Mouse (Mus musculus) adipose tissue, adult 10 weeks (tissue): Measurements from ENCODE around the gene Kif2c. TPM values are rescaled to one million over a fixed set of nuclear protein-coding genes. Genes with fewer than 3 reads are reported as not detected.

Experiments used
- polyA plus RNA-seq: library from polyadenylated mRNA; stranded (reverse); fragments of 350-450 nt; fragmentation: Illumina TruSeq; extraction: RNeasy Lipid Tissue Mini Kit (QIAGEN cat#74804); gene quantifications from one replicate; pipeline ENCODE4 v1.2.3, GENCODE M21; 2014; ENCODE audit warnings: low read depth, low replicate concordance

Kif2c gene
- 6.8 TPM for polyA plus RNA-seq

GRCm38 (mm10) chr4:117181863-117182758 is at the start of gene Kif2c:
Gene Kif2c (minus strand): TSS chr4:117182639.

GRCm38 (mm10) chr4:117155792-117156355 is 26.6 kb downstream of the Kif2c start, which contains the start of gene Rps8:
Gene Rps8 (minus strand): TSS chr4:117156243.

GRCm38 (mm10) chr4:117133817-117134600 is 48.4 kb downstream of the Kif2c start, which contains the start of gene Plk3:
Gene Plk3 (minus strand): TSS chr4:117133963.

GRCm38 (mm10) chr4:117126675-117127290 is 55.7 kb downstream of the Kif2c start, which contains the start of gene Tctex1d4:
Gene Tctex1d4 (plus strand): TSS chr4:117126794.

DNA sequence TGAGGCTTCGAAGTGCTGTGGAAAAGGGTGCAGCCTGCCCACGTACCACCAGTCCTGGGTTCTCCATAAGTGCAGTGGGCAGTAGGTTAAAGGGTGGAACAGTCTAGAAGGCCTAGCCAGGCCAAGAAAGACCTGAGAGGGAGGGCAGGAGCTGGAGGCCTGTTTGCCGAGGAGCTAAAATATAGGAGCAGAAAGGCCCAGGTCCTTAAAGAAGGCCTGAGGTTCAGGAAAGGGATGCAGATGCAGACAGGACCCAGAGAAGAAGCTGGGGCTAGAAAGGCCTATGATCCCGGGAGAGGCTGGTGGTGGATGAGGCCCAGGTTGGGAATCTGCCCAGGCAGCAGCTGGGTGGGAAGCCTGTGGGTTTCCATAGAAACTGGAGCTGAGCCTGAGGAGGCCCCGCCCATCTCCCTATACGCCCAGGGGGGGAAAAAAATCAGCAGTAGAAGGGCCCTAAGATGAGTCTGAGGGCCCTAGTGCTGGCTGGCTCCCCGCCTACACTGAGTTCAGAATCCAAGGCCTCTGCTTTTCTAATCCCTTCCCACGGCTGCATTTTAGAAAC is 57.0 kb downstream of the Kif2c start, which contains the start of gene Btbd19:
Btbd19 (minus strand) TSS at position 378 of the 562 bp plus-strand sequence.

Other genes with a start within 250 kb of the Kif2c start
- 123 TPM for gene Urod, start 188.2 kb downstream of the Kif2c start, polyA plus RNA-seq
- 19.9 TPM for gene Hectd3, start 187.3 kb downstream of the Kif2c start, polyA plus RNA-seq
- gene Eif2b3, start 163.2 kb downstream of the Kif2c start, polyA plus RNA-seq = 23.1 TPM
- gene Ptch2, start 86.6 kb downstream of the Kif2c start, polyA plus RNA-seq = 31.8 TPM
- 7.9 TPM for gene Btbd19, start 56.9 kb downstream of the Kif2c start, polyA plus RNA-seq
- 11.7 TPM for gene Tctex1d4, start 55.8 kb downstream of the Kif2c start, polyA plus RNA-seq
- gene Plk3, start 48.7 kb downstream of the Kif2c start, polyA plus RNA-seq = 6.5 TPM
- gene Rps8, start 26.4 kb downstream of the Kif2c start, polyA plus RNA-seq = 970 TPM
- gene Tmem53, start 69.3 kb upstream of the Kif2c start, polyA plus RNA-seq = 36.8 TPM
- 2.7 TPM for gene Armh1, start 69.5 kb upstream of the Kif2c start, polyA plus RNA-seq